Mouse (Mus musculus) right cerebral cortex, postnatal 10 days (tissue): Measurements from ENCODE around the gene Olfr1274-ps.
A peak's percentile ranks its signal among the peaks of the same experiment; 100 is the strongest.
"Not testable (repeated sequence)": the region's sequence is repeated elsewhere in the genome, so short reads cannot be mapped to it uniquely, and the experiment has no call there.

Source experiments
- DNase-seq, 2 experiments: peaks; one replicate each; pipeline ENCODE4 v3.0.0; 2021; ENCODE audit warnings: low spot score in 2 of 2

The Olfr1274-ps gene

GRCm38 (mm10) chr2:90398633-90399107 is at the start of gene Olfr1274-ps:
Olfr1274-ps (plus strand) TSS chr2:90398683.
- DNase-seq: not testable (repeated sequence)

GRCm38 (mm10) chr2:90351047-90351446 is 47.4 kb upstream of the Olfr1274-ps start:
- DNase-seq: not testable (repeated sequence)

DNA sequence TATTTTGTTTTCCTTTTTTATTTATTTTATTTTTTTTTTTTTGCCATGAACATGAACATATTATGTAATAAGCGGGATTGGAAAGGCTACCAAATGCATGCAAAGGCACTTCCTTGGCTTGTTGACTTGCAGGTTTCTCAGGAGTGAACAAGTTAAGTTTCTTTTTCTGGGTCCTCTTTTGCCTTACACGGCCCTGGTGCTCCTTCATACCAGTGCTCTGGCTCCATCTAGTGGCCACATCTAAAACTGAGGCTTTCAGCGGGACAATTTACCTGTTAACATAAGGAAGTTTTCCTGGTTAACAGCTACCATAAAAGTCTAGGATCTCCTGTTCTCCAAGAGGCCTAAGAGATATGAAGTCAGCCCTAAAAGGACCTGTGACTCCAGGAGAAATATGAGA is 46.9 kb upstream of the Olfr1274-ps start:
- not testable (repeated sequence) for DNase-seq

- DNase-seq: not testable (repeated sequence)
These were observed 39.3 kb upstream of the Olfr1274-ps start for GRCm38 (mm10) chr2:90359229-90359628.

DNA sequence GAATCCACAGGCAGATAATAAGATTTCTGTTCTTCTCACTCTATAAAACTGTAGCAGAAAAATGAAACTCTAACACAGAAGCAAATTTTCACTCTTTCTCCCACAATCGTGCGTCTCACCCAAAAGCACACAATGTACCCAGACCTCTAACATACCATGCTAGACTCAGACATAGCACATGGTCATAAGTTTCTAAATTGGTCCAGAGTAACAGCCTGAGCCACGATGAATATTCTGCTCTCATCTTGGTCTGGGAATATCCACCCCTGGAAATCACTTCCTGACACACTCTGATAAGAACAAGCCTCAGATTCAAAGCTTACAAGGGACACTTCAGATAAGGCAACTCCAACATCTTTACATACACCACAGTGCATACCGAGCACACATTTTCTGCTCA is 38.3 kb upstream of the Olfr1274-ps start:
- DNase-seq: not testable (repeated sequence)

DNA sequence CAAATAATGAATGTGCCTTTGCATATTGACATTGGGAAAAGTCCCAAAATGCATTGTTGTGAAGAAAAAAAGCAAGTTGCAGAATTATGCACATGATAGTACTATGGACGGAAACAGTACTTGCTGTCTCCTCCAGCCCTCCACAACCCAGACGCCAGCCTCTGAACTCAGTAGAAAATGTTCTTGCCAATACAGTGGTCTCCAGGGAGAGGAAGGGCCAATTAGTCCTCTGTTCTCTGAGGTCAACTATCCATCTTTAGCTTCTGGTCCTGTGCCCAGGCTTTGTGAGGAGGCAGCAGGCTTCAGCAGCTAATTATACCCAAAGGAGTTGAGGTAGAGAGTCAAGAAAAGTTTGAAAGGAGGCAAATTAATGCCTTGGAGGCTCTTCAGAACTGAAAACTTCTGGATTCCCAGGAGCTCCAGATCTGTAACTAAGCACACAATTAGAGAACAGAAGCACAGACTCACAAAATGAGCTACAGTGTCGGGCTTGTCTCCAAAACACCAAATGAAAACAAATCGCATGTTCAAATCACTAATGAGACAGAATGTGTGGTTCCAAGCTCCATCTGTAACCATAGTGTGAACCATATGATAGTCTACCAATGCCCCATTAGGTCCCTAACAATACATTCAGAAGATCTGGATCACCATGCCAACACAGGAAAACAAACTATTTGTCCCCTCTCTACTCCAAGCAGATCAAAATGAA is 15.8 kb downstream of the Olfr1274-ps start:
- DNase-seq: not testable (repeated sequence)

GRCm38 (mm10) chr2:90422282-90422681 is 23.8 kb downstream of the Olfr1274-ps start:
- not testable (repeated sequence) for DNase-seq

DNA sequence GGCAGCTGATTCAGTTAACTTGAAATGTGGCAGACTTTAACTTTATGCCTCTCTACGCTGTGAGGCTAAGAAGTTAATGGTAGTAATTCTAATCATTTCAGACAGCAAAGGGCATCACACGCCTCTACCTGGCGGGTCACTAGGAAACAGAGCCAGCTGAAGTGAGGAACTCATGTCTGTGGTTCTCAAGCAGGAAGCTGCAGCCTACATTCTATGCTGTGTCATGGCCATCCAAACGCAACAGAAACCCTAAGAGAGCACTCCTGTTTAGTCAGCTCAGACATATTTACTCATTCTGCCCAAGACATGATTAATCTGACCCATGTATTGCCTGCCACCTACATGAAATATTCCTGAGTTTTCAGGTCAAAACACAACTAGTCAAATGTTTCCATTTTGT is 26.5 kb downstream of the Olfr1274-ps start:
- DNase-seq: not testable (repeated sequence)

DNA sequence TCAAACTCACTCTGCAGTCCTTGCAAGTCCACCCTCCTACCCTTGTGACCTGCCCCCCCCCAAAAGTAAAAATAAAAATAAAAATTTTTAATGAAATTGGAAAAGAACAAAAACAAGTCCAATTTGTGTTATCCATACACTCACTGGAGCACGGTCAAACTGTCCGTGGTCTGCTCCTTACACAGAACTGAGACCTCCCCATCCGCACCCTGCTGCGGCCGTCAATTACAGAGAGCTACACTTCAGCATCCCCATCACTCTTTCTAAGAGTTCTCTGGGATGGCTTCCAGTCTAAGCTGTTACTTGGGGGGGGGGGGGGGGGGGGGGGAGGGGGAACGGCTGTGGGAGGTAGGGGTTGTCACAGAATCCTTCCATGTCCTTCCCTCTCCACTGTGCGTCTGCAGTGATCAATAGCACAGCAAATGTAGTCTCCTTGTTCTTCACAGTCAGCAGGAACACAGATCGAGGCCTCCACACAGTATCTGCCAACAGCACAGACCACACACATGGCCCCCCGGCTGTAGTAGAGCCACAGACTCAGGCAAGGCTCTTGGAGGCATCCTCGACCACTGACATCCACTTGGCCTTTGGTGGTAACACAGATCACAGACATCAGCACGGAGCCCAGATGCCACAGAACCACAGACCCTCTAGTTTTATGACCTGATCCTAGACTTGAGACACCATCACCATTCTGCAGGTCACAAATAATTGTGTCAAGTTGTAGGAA is 30.7 kb downstream of the Olfr1274-ps start:
- not testable (repeated sequence) for DNase-seq

DNA sequence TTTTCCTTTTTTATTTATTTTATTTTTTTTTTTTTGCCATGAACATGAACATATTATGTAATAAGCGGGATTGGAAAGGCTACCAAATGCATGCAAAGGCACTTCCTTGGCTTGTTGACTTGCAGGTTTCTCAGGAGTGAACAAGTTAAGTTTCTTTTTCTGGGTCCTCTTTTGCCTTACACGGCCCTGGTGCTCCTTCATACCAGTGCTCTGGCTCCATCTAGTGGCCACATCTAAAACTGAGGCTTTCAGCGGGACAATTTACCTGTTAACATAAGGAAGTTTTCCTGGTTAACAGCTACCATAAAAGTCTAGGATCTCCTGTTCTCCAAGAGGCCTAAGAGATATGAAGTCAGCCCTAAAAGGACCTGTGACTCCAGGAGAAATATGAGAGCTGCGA is 31.3 kb downstream of the Olfr1274-ps start:
- DNase-seq: not testable (repeated sequence)

DNA sequence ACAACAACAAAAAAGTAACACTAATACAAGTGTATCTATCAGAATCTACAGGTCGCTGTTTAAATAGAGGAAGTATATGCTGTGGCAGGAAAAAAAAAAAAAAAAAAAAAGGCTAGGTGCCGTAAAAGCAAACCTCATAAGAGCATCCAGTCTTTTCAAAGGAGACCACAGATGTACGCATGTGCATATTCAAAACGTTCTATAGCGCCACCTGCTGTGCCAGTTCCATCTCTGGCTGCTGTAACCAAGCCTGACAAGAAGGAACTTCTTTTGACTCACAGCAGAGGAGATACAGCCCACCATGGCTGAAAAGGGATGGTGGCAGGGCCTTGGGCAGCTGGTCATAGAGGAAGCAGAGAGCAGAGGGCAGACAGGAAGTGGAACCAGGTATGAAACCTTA is 39.0 kb downstream of the Olfr1274-ps start:
- DNase-seq: not testable (repeated sequence)

- peak in 1 of 2 experiments; percentile 43 for DNase-seq
These were observed 41.7 kb downstream of the Olfr1274-ps start for GRCm38 (mm10) chr2:90440169-90440568.

GRCm38 (mm10) chr2:90441811-90442210 is 43.3 kb downstream of the Olfr1274-ps start:
- peak; percentile 36 to 41 for DNase-seq

- DNase-seq: peak in 1 of 2 experiments; percentile 9
These were observed 45.3 kb downstream of the Olfr1274-ps start for GRCm38 (mm10) chr2:90443811-90444210.

- no peak for DNase-seq
These were observed 50.7 kb downstream of the Olfr1274-ps start for GRCm38 (mm10) chr2:90448967-90449740.

GRCm38 (mm10) chr2:90452380-90452779 is 53.9 kb downstream of the Olfr1274-ps start:
- no peak for DNase-seq
